Mouse (Mus musculus) hindbrain, embryonic 10.5 days (tissue): ENCODE results near the gene Ppargc1a. TPM values are rescaled to one million over a fixed set of nuclear protein-coding genes. Genes with fewer than 3 reads are reported as not detected.

ENCODE experiments used
- DNase-seq: peaks from one replicate; pipeline ENCODE4 v3.0.0-alpha.2; 2017; ENCODE audit warnings: low spot score
- H3K27ac ChIP-seq: fragments of 300-500 bp; sonication (generic); 2 replicates; pipeline ENCODE4 v1.5.1; 2016; ENCODE audit warnings: mild to moderate bottlenecking, moderate library complexity
- H3K27me3 ChIP-seq: fragments of 300-500 bp; sonication (generic); 2 replicates; pipeline ENCODE4 v1.6.1; 2016; ENCODE audit warnings: mild to moderate bottlenecking; ENCODE audit not compliant: poor library complexity, insufficient read depth, severe bottlenecking
- H3K36me3 ChIP-seq: fragments of 300-500 bp; sonication (generic); 2 replicates; pipeline ENCODE4 v1.6.1; 2016; ENCODE audit warnings: mild to moderate bottlenecking, moderate library complexity
- H3K4me1 ChIP-seq: fragments of 300-500 bp; sonication (generic); replicated peaks from 2 replicates; pipeline ENCODE4 v1.6.1; 2016; ENCODE audit warnings: mild to moderate bottlenecking
- H3K4me3 ChIP-seq: fragments of 300-500 bp; sonication (generic); 2 replicates; pipeline ENCODE4 v1.5.1; 2016; ENCODE audit warnings: mild to moderate bottlenecking, moderate library complexity
- H3K9me3 ChIP-seq: fragments of 300-500 bp; sonication (generic); 2 replicates; pipeline ENCODE4 v1.6.1; 2016; ENCODE audit warnings: mild to moderate bottlenecking, moderate library complexity
- WGBS: fragments of 180-500 bp; shearing (Covaris S2); methylation state at CpG from one replicate; pipeline ENCODE4 v1.1.7; 2016; 5-methylcytosine and 5-hydroxymethylcytosine counted together
- polyA plus RNA-seq: library from polyadenylated mRNA; unstranded; fragments of >200 nt; fragmentation: Nextera tagmentation; extraction: Ambion mirVana; gene quantifications from 2 replicates; pipeline ENCODE4 v1.2.1, GENCODE M21; 2016

Gene Ppargc1a
- polyA plus RNA-seq: 1.8 and 2.1 TPM in 2 replicates

- Histone ChIP-seq H3K27ac (no peak within 1 kb of the TSS), H3K36me3 (no peaks in the 10 kb centered on the region), H3K4me3 (no peak within 1 kb of the TSS), H3K27me3 (no peaks in the 10 kb centered on the region), H3K4me1 (peaks cover 14% of the 10 kb centered on the region), H3K9me3 (no peaks in the 10 kb centered on the region)
- 64% methylated on average over 6 of the region's 6 CpGs for WGBS
- DNase-seq: no peak
These were observed at the start of gene Ppargc1a for GRCm38 (mm10) chr5:51567659-51568058. TSS of gene Ppargc1a (minus strand) at chr5:51567726.

- DNase-seq: no peak
- Histone ChIP-seq H3K4me3 (no peak overlapping the region), H3K27me3 (no peaks in the 10 kb centered on the region), H3K4me1 (no peaks in the 10 kb centered on the region), H3K36me3 (no peaks in the 10 kb centered on the region), H3K9me3 (peaks cover 4% of the 10 kb centered on the region; the same call in 1 of the 2 replicates), H3K27ac (no peak overlapping the region)
- WGBS: 87% methylated on average over 1 of the region's 1 CpGs
These were observed 49.4 kb upstream of the Ppargc1a start for GRCm38 (mm10) chr5:51616877-51617276.

- H3K4me1 ChIP-seq: no peaks in the 10 kb centered on the region
- WGBS: 90% methylated on average over 4 of the region's 4 CpGs
- DNase-seq: no peak
- no peak overlapping the region for H3K27ac ChIP-seq
- no peak overlapping the region for H3K4me3 ChIP-seq
- no peaks in the 10 kb centered on the region for H3K27me3 ChIP-seq
- H3K36me3 ChIP-seq: no peaks in the 10 kb centered on the region
- no peaks in the 10 kb centered on the region for H3K9me3 ChIP-seq
These were observed 44.5 kb upstream of the Ppargc1a start for GRCm38 (mm10) chr5:51612049-51612448.

- Histone ChIP-seq H3K4me3 (no peak overlapping the region), H3K27ac (no peak overlapping the region), H3K4me1 (no peaks in the 10 kb centered on the region), H3K36me3 (no peaks in the 10 kb centered on the region), H3K27me3 (no peaks in the 10 kb centered on the region), H3K9me3 (no peaks in the 10 kb centered on the region)
- DNase-seq: no peak
- 79% methylated on average over 6 of the region's 6 CpGs for WGBS
These were observed 40.4 kb upstream of the Ppargc1a start for GRCm38 (mm10) chr5:51607686-51608480.

GRCm38 (mm10) chr5:51599549-51599948 is 32.0 kb upstream of the Ppargc1a start:
- no peak for DNase-seq
- Histone ChIP-seq H3K4me1 (no peaks in the 10 kb centered on the region), H3K27me3 (no peaks in the 10 kb centered on the region), H3K27ac (no peak overlapping the region), H3K36me3 (no peaks in the 10 kb centered on the region), H3K9me3 (no peaks in the 10 kb centered on the region), H3K4me3 (no peak overlapping the region)
- 76% methylated on average over 6 of the region's 6 CpGs for WGBS

GRCm38 (mm10) chr5:51595644-51596043 is 28.1 kb upstream of the Ppargc1a start:
- H3K36me3 ChIP-seq: no peaks in the 10 kb centered on the region
- DNase-seq: no peak
- no peak overlapping the region for H3K27ac ChIP-seq
- 86% methylated on average over 9 of the region's 9 CpGs for WGBS
- H3K9me3 ChIP-seq: no peaks in the 10 kb centered on the region
- no peaks in the 10 kb centered on the region for H3K27me3 ChIP-seq
- no peak overlapping the region for H3K4me3 ChIP-seq
- H3K4me1 ChIP-seq: peaks cover 8% of the 10 kb centered on the region; the same call in 1 of the 2 replicates

- no peak for DNase-seq
- Histone ChIP-seq H3K4me1 (peaks cover 8% of the 10 kb centered on the region; the same call in 1 of the 2 replicates), H3K27ac (no peak overlapping the region), H3K36me3 (no peaks in the 10 kb centered on the region), H3K4me3 (no peak overlapping the region), H3K27me3 (no peaks in the 10 kb centered on the region), H3K9me3 (no peaks in the 10 kb centered on the region)
- WGBS: 65% methylated on average over 5 of the region's 5 CpGs
These were observed 24.7 kb upstream of the Ppargc1a start for GRCm38 (mm10) chr5:51592206-51592605.

GRCm38 (mm10) chr5:51591537-51592154 is 24.1 kb upstream of the Ppargc1a start:
- no peak for DNase-seq
- Histone ChIP-seq H3K9me3 (no peaks in the 10 kb centered on the region), H3K4me1 (peaks cover 8% of the 10 kb centered on the region; the same call in 1 of the 2 replicates), H3K36me3 (no peaks in the 10 kb centered on the region), H3K27ac (no peak overlapping the region), H3K27me3 (no peaks in the 10 kb centered on the region), H3K4me3 (no peak overlapping the region)
- 42% methylated on average over 11 of the region's 11 CpGs for WGBS

- H3K36me3 ChIP-seq: no peaks in the 10 kb centered on the region
- no peaks in the 10 kb centered on the region for H3K9me3 ChIP-seq
- no peaks in the 10 kb centered on the region for H3K4me1 ChIP-seq
- WGBS: 88% methylated on average over 2 of the region's 2 CpGs
- DNase-seq: no peak
- H3K27me3 ChIP-seq: no peaks in the 10 kb centered on the region
- H3K4me3 ChIP-seq: no peak overlapping the region
- H3K27ac ChIP-seq: no peak overlapping the region
These were observed 18.7 kb upstream of the Ppargc1a start for GRCm38 (mm10) chr5:51586187-51586586.

GRCm38 (mm10) chr5:51584987-51585386 is 17.5 kb upstream of the Ppargc1a start:
- H3K27ac ChIP-seq: no peak overlapping the region
- no peaks in the 10 kb centered on the region for H3K4me1 ChIP-seq
- DNase-seq: no peak
- no peaks in the 10 kb centered on the region for H3K27me3 ChIP-seq
- no peaks in the 10 kb centered on the region for H3K36me3 ChIP-seq
- H3K9me3 ChIP-seq: no peaks in the 10 kb centered on the region
- H3K4me3 ChIP-seq: no peak overlapping the region
- 71% methylated on average over 6 of the region's 6 CpGs for WGBS

- Histone ChIP-seq H3K36me3 (no peaks in the 10 kb centered on the region), H3K27ac (no peak overlapping the region), H3K4me1 (no peaks in the 10 kb centered on the region), H3K27me3 (no peaks in the 10 kb centered on the region), H3K4me3 (no peak overlapping the region), H3K9me3 (no peaks in the 10 kb centered on the region)
- 94% methylated on average over 3 of the region's 3 CpGs for WGBS
- no peak for DNase-seq
These were observed 16.7 kb upstream of the Ppargc1a start for GRCm38 (mm10) chr5:51584186-51584585.

GRCm38 (mm10) chr5:51583632-51584031 is 16.1 kb upstream of the Ppargc1a start:
- no peaks in the 10 kb centered on the region for H3K36me3 ChIP-seq

GRCm38 (mm10) chr5:51583030-51583429 is 15.5 kb upstream of the Ppargc1a start:
- Histone ChIP-seq H3K27me3 (no peaks in the 10 kb centered on the region), H3K36me3 (no peaks in the 10 kb centered on the region)
- WGBS: 41% methylated on average over 4 of the region's 4 CpGs

More at GRCm38 (mm10) chr5:51583632-51584031, 16.1 kb upstream of the Ppargc1a start:
- H3K4me3 ChIP-seq: no peak overlapping the region
- H3K9me3 ChIP-seq: no peaks in the 10 kb centered on the region
- H3K4me1 ChIP-seq: no peaks in the 10 kb centered on the region
- no peaks in the 10 kb centered on the region for H3K27me3 ChIP-seq
- WGBS: 84% methylated on average over 3 of the region's 3 CpGs
- no peak for DNase-seq
- H3K27ac ChIP-seq: no peak overlapping the region

More at GRCm38 (mm10) chr5:51583030-51583429, 15.5 kb upstream of the Ppargc1a start:
- H3K4me3 ChIP-seq: no peak overlapping the region
- no peaks in the 10 kb centered on the region for H3K4me1 ChIP-seq
- no peak overlapping the region for H3K27ac ChIP-seq
- no peak for DNase-seq
- no peaks in the 10 kb centered on the region for H3K9me3 ChIP-seq
